Mouse (Mus musculus): Measurements from ENCODE around the gene Gng12. TPM values are rescaled to one million over a fixed set of nuclear protein-coding genes. Genes with fewer than 3 reads are reported as not detected.
"Not testable (repeated sequence)": the region's sequence is repeated elsewhere in the genome, so short reads cannot be mapped to it uniquely, and the experiment has no call there.

Gng12 gene
- polyA plus RNA-seq, 1 experiment from 2014 or later, result 36.9 TPM

DNA sequence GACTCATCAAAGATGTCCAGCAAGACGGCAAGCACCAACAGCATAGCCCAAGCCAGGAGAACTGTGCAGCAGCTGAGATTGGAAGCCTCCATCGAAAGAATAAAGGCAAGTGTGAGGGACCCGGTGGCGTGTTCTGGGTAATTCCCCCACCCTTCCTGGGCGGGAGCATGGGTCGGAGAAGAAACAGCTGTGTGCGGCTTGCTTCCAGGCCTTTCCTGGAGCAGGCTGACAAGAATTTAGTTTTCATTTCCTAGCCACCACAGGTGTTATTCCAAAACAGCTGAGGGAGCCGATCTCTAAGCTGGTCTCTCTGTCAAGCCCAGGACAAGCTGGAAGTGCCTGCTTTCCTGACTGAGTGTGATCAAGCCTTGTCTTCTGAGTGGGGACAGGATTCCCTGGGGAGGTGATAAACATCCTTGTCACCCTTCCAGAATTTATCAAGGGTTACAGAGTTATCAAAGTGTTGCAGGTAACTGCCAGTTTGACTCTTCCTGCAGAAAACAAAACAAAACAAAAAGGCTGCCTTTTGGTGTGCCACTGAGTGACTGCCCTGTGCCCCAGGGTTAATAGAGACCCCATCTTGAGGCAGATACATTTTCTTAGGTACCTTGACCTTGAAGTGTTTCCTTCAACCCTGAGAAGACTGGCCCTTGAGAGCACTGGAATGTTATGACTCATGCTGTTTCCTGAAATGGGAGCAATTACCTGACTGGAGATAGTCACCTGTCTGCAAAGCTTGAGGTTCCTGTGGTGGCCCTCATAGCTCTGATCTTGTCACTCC lies 119.7 kb downstream of the Gng12 start:
- Histone ChIP-seq H3K36me3 (ENCODE audit: control insufficient read depth, insufficient read depth) (no peaks in the 10 kb centered on the region), H3K9me3 (replicated peaks; ENCODE audit: control insufficient read depth, low read length) (no peaks in the 10 kb centered on the region), H3K4me3 (ENCODE audit: low read depth, low read length) (no peak overlapping the region), H3K4me1 (ENCODE audit: control insufficient read depth, low read depth, low read length) (peaks cover 31% of the 10 kb centered on the region), H3K27me3 (ENCODE audit: control insufficient read depth, insufficient read depth, low read depth, low read length) (no peaks in the 10 kb centered on the region), H3K27ac (ENCODE audit: low read length) (no peak overlapping the region), H3K4me2 (ENCODE audit: low read depth, low read length) (no peak overlapping the region), H3K9ac (ENCODE audit: low read depth, low read length) (no peak overlapping the region; the same call in 1 of the 2 replicates)
- no peak for ATAC-seq (ENCODE audit: low read depth)
- WGBS (ENCODE audit: insufficient replicate concordance), result 58% methylated on average over 8 of the region's 8 CpGs

DNA sequence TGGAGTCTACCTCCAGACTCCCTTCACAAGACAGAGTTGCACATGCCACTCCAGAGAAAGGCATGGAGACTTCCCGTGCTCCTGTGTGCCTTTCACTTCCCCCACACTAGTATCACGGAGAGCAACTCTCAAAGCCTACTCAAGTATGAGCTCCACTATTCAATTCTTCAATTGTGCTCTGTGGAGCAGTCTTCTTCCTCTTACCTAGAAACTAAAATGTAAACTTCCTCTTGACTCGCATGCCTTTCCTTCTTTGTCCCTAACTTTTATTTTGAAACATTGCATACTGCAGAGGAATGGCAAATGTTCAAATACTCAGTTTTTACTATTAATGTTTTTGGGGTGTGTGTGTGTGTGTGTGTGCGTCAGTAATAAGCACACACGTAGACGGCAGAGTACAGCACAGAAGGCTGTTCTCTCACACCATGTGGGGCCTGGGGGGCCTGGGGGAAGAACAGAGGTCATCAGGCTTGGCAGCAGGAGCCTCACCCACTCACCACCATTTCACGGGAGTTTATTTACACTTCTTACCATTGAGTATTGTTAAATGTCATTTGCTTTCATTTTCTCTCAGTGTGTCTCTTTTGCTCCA lies 120.4 kb downstream of the Gng12 start:
- Histone ChIP-seq H3K4me3 (ENCODE audit: low read depth, low read length) (no peak overlapping the region), H3K27me3 (ENCODE audit: control insufficient read depth, insufficient read depth, low read depth, low read length) (no peaks in the 10 kb centered on the region), H3K9me3 (replicated peaks; ENCODE audit: control insufficient read depth, low read length) (no peaks in the 10 kb centered on the region), H3K4me1 (ENCODE audit: control insufficient read depth, low read depth, low read length) (peaks cover 31% of the 10 kb centered on the region), H3K36me3 (ENCODE audit: control insufficient read depth, insufficient read depth) (no peaks in the 10 kb centered on the region), H3K27ac (ENCODE audit: low read length) (no peak overlapping the region), H3K4me2 (ENCODE audit: low read depth, low read length) (no peak overlapping the region), H3K9ac (ENCODE audit: low read depth, low read length) (no peak overlapping the region; the same call in 1 of the 2 replicates)
- ATAC-seq (ENCODE audit: low read depth), result no peak
- WGBS (ENCODE audit: insufficient replicate concordance), result 58% methylated on average over 7 of the region's 7 CpGs

DNA sequence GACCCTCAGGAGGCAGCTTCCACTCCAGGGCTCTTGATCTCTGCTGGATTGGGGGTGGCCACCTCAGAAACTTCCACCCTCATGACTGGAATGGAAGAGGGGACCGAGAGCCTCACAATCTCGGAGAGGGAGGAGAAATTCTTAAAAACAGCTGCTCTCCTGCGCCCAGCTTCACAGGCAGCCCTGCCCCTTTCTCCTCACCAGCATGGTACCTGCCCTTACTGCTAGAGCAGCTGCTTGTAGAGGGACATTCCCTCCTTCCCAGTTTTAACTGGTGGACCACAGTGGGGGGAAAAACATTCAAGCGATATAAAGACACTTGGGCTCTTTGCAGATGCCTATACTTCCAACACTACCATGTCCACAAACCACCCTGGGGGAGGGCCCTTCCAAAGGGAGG lies 122.2 kb downstream of the Gng12 start:
- no peak overlapping the region for H3K9ac ChIP-seq (ENCODE audit: low read depth, low read length)
- no peak for ATAC-seq (ENCODE audit: low read depth)
- H3K9me3 ChIP-seq (replicated peaks; ENCODE audit: control insufficient read depth, low read length), result no peaks in the 10 kb centered on the region
- no peaks in the 10 kb centered on the region for H3K36me3 ChIP-seq (ENCODE audit: control insufficient read depth, insufficient read depth)
- H3K27me3 ChIP-seq (ENCODE audit: control insufficient read depth, insufficient read depth, low read depth, low read length), result no peaks in the 10 kb centered on the region
- H3K4me1 ChIP-seq (ENCODE audit: control insufficient read depth, low read depth, low read length), result peaks cover 27% of the 10 kb centered on the region
- H3K4me3 ChIP-seq (ENCODE audit: low read depth, low read length), result no peak overlapping the region
- H3K27ac ChIP-seq (ENCODE audit: low read length), result no peak overlapping the region
- 85% methylated on average over 4 of the region's 4 CpGs for WGBS (ENCODE audit: insufficient replicate concordance)
- no peak overlapping the region for H3K4me2 ChIP-seq (ENCODE audit: low read depth, low read length)

GRCm38 (mm10) chr6:67019001-67019400 lies 122.8 kb downstream of the Gng12 start:
- H3K4me2 ChIP-seq (ENCODE audit: low read depth, low read length); H3K9ac ChIP-seq (ENCODE audit: low read depth, low read length); H3K27me3 ChIP-seq (ENCODE audit: control insufficient read depth, insufficient read depth, low read depth, low read length); H3K9me3 ChIP-seq (replicated peaks; ENCODE audit: control insufficient read depth, low read length); H3K36me3 ChIP-seq (ENCODE audit: control insufficient read depth, insufficient read depth); H3K27ac ChIP-seq (ENCODE audit: low read length); H3K4me3 ChIP-seq (ENCODE audit: low read depth, low read length); ATAC-seq (ENCODE audit: low read depth): not testable (repeated sequence)
- H3K4me1 ChIP-seq (ENCODE audit: control insufficient read depth, low read depth, low read length), result peaks cover 21% of the 10 kb centered on the region
- 77% methylated on average over 7 of the region's 7 CpGs for WGBS (ENCODE audit: insufficient replicate concordance)

DNA sequence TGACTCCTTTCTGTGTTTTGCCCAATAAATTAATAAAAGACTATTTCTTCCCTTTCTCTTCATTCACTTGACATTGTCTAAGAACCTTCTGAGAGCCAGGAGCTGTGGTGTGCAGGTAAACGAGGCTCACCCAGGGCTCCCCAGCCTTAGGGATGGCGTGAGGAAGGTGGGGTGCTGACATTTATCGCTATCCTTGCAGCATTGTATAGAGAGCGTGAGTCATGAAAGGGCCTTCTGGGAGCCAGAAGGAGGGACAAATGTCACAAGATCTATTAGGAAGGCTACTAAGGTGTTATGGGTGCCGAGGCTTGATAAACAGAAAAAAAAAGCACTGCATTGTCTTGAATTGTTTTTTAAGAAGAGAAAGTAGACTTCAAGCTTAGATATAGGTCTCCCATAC lies 125.1 kb downstream of the Gng12 start:
- H3K9me3 ChIP-seq (replicated peaks; ENCODE audit: control insufficient read depth, low read length), result no peaks in the 10 kb centered on the region
- H3K4me1 ChIP-seq (ENCODE audit: control insufficient read depth, low read depth, low read length), result peaks cover 2% of the 10 kb centered on the region
- no peak overlapping the region for H3K4me2 ChIP-seq (ENCODE audit: low read depth, low read length)
- no peak overlapping the region for H3K9ac ChIP-seq (ENCODE audit: low read depth, low read length)
- 74% methylated on average over 5 of the region's 5 CpGs for WGBS (ENCODE audit: insufficient replicate concordance)
- H3K27ac ChIP-seq (ENCODE audit: low read length), result no peak overlapping the region
- H3K36me3 ChIP-seq (ENCODE audit: control insufficient read depth, insufficient read depth), result no peaks in the 10 kb centered on the region
- no peak overlapping the region for H3K4me3 ChIP-seq (ENCODE audit: low read depth, low read length)
- no peak for ATAC-seq (ENCODE audit: low read depth)
- no peaks in the 10 kb centered on the region for H3K27me3 ChIP-seq (ENCODE audit: control insufficient read depth, insufficient read depth, low read depth, low read length)

- ATAC-seq (ENCODE audit: low read depth), result no peak
- H3K4me1 ChIP-seq (ENCODE audit: control insufficient read depth, low read depth, low read length), result peaks cover 5% of the 10 kb centered on the region
- H3K27me3 ChIP-seq (ENCODE audit: control insufficient read depth, insufficient read depth, low read depth, low read length), result no peaks in the 10 kb centered on the region
- H3K4me3 ChIP-seq (ENCODE audit: low read depth, low read length), result no peak overlapping the region
- no peak overlapping the region for H3K4me2 ChIP-seq (ENCODE audit: low read depth, low read length)
- H3K9ac ChIP-seq (ENCODE audit: low read depth, low read length), result no peak overlapping the region
- H3K9me3 ChIP-seq (replicated peaks; ENCODE audit: control insufficient read depth, low read length), result no peaks in the 10 kb centered on the region
- H3K27ac ChIP-seq (ENCODE audit: low read length), result no peak overlapping the region
- no peaks in the 10 kb centered on the region for H3K36me3 ChIP-seq (ENCODE audit: control insufficient read depth, insufficient read depth)
- 79% methylated on average over 4 of the region's 4 CpGs for WGBS (ENCODE audit: insufficient replicate concordance)
Observed at GRCm38 (mm10) chr6:67023729-67024128, 127.5 kb downstream of the Gng12 start.

DNA sequence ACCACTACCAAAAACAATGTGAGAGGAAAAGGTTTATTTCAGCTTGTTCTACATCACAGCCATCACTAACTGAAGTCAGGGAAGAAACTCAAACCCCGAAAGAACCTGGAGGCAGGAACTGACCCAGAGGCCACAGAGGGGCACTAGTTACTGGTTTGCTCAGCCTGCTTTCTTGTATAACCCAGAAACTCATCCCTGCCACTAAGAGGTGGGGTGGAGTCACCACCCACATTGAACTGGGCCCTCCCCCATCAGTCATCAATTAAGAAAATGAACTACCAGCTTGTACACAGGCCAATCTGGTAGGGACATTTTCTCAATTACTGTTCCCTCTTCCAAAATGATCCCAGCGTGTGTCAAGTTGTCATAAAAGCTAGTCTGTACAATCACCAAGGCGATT lies 130.5 kb downstream of the Gng12 start:
- H3K27me3 ChIP-seq (ENCODE audit: control insufficient read depth, insufficient read depth, low read depth, low read length), result no peaks in the 10 kb centered on the region
- ATAC-seq (ENCODE audit: low read depth), result 0 out of 2 replicates have a peak, but pooled peaks have one; percentile 22
- H3K4me3 ChIP-seq (ENCODE audit: low read depth, low read length), result no peak overlapping the region
- peaks cover 9% of the 10 kb centered on the region for H3K4me1 ChIP-seq (ENCODE audit: control insufficient read depth, low read depth, low read length)
- H3K4me2 ChIP-seq (ENCODE audit: low read depth, low read length), result no peak overlapping the region
- no peaks in the 10 kb centered on the region for H3K36me3 ChIP-seq (ENCODE audit: control insufficient read depth, insufficient read depth)
- WGBS (ENCODE audit: insufficient replicate concordance), result 69% methylated on average over 3 of the region's 3 CpGs
- no peak overlapping the region for H3K9ac ChIP-seq (ENCODE audit: low read depth, low read length)
- H3K27ac ChIP-seq (ENCODE audit: low read length), result no peak overlapping the region
- no peaks in the 10 kb centered on the region for H3K9me3 ChIP-seq (replicated peaks; ENCODE audit: control insufficient read depth, low read length)

- H3K4me3 ChIP-seq (ENCODE audit: low read depth, low read length), result no peak overlapping the region
- no peak overlapping the region for H3K4me2 ChIP-seq (ENCODE audit: low read depth, low read length)
- no peak overlapping the region for H3K9ac ChIP-seq (ENCODE audit: low read depth, low read length)
- H3K4me1 ChIP-seq (ENCODE audit: control insufficient read depth, low read depth, low read length), result peaks cover 9% of the 10 kb centered on the region
- no peaks in the 10 kb centered on the region for H3K36me3 ChIP-seq (ENCODE audit: control insufficient read depth, insufficient read depth)
- no peaks in the 10 kb centered on the region for H3K9me3 ChIP-seq (replicated peaks; ENCODE audit: control insufficient read depth, low read length)
- peak; percentile 40; the same call in 1 of the 2 replicates for ATAC-seq (ENCODE audit: low read depth)
- no peak overlapping the region for H3K27ac ChIP-seq (ENCODE audit: low read length)
- WGBS (ENCODE audit: insufficient replicate concordance), result 48% methylated on average over 9 of the region's 9 CpGs
- no peaks in the 10 kb centered on the region for H3K27me3 ChIP-seq (ENCODE audit: control insufficient read depth, insufficient read depth, low read depth, low read length)
Observed at GRCm38 (mm10) chr6:67027438-67028142, 131.4 kb downstream of the Gng12 start.

All from liver, embryonic 16.5 days (tissue).